Mouse (Mus musculus) C2C12 (cell line): ENCODE results near the gene Wfikkn1.

ENCODE experiments used
- CEBPB ChIP-seq: IDR thresholded peaks from one replicate; pipeline ENCODE4 v1.6.1; 2011; ENCODE audit warnings: low read depth, mild to moderate bottlenecking, control low read depth, moderate library complexity
- CTCF ChIP-seq: IDR thresholded peaks from one replicate; pipeline ENCODE4 v1.5.1; 2011; ENCODE audit not compliant: control insufficient read depth, insufficient read depth, insufficient read length
- MYOG ChIP-seq: IDR thresholded peaks from one replicate; pipeline ENCODE4 v1.6.1; 2011; ENCODE audit not compliant: control insufficient read depth, insufficient read length; ENCODE audit errors: extremely low read depth
- USF1 ChIP-seq: IDR thresholded peaks from one replicate; pipeline ENCODE4 v1.6.1; 2011; ENCODE audit warnings: low read depth, mild to moderate bottlenecking, control low read depth, moderate library complexity

DNA sequence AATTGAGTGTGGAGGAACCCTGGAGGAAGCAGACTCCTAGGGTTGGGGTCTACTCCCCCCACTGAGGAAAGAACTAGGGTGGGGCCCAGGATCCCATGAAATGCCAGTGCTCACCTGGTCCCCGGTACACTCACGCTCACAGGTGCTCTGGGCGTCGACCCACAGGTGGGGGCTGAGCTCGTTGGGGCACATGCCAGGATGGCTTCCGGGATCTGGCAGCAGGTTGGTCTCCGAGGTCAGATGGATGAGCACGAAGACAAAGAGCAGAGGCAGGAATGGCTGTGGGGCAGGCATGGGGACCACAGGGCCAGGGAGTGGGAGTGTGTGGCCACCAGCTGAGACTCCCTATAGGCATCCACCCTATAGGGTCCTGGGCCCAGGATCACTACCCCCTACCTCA, 908 bp downstream of the Wfikkn1 start:
- TF ChIP-seq MYOG (no peak), CTCF (no peak), CEBPB (no peak), USF1 (no peak)
